Mouse (Mus musculus): ENCODE results near the gene Il27ra.

Gene Il27ra

GRCm38 (mm10) chr8:84065457-84066072 lies 23.2 kb upstream of the Il27ra start:
- no peak for DNase-seq

GRCm38 (mm10) chr8:84065037-84065436 lies 22.6 kb upstream of the Il27ra start, which contains the start of gene Gm10643:
Gene Gm10643, minus strand, starts transcription at chr8:84065137.
- no peak for DNase-seq

GRCm38 (mm10) chr8:84063861-84064610 lies 21.6 kb upstream of the Il27ra start:
- DNase-seq: peak; percentile 69 to 82

GRCm38 (mm10) chr8:84060245-84060644 lies 17.9 kb upstream of the Il27ra start:
- no peak for DNase-seq

GRCm38 (mm10) chr8:84059226-84059625 lies 16.8 kb upstream of the Il27ra start:
- DNase-seq: no peak

GRCm38 (mm10) chr8:84057827-84058226 lies 15.4 kb upstream of the Il27ra start:
- no peak for DNase-seq

GRCm38 (mm10) chr8:84053229-84053628 lies 10.8 kb upstream of the Il27ra start:
- no peak for DNase-seq

- no peak for DNase-seq
These were observed 10.4 kb upstream of the Il27ra start for GRCm38 (mm10) chr8:84052746-84053145.

GRCm38 (mm10) chr8:84048171-84048570 lies 5.8 kb upstream of the Il27ra start:
- no peak for DNase-seq

GRCm38 (mm10) chr8:84046505-84046904 lies 4.1 kb upstream of the Il27ra start:
- DNase-seq: no peak

- DNase-seq: no peak
These were observed 2.5 kb upstream of the Il27ra start, which contains the start of gene Rln3 for GRCm38 (mm10) chr8:84044900-84045299. Gene Rln3, minus strand, starts transcription at chr8:84045000.

- DNase-seq: no peak
These were observed 1.7 kb upstream of the Il27ra start for GRCm38 (mm10) chr8:84044103-84044502.

GRCm38 (mm10) chr8:84042948-84043342 lies 556 bp upstream of the Il27ra start:
- DNase-seq: no peak

GRCm38 (mm10) chr8:84039050-84039449 lies 3.3 kb downstream of the Il27ra start:
- peak; percentile 55 to 66 for DNase-seq

GRCm38 (mm10) chr8:84038015-84038414 lies 4.4 kb downstream of the Il27ra start:
- DNase-seq: no peak

- DNase-seq: no peak
These were observed 9.6 kb downstream of the Il27ra start for GRCm38 (mm10) chr8:84032777-84033176.

GRCm38 (mm10) chr8:84029272-84029671 lies 13.1 kb downstream of the Il27ra start:
- DNase-seq: no peak

- DNase-seq: no peak
These were observed 14.9 kb downstream of the Il27ra start for GRCm38 (mm10) chr8:84027449-84027848.

- peak; percentile 60 to 64 for DNase-seq
These were observed 16.5 kb downstream of the Il27ra start for GRCm38 (mm10) chr8:84025863-84026262.

- DNase-seq: no peak
These were observed 18.2 kb downstream of the Il27ra start for GRCm38 (mm10) chr8:84024171-84024570.

- no peak for DNase-seq
These were observed 18.8 kb downstream of the Il27ra start for GRCm38 (mm10) chr8:84023631-84024030.

GRCm38 (mm10) chr8:84023085-84023484 lies 19.3 kb downstream of the Il27ra start:
- DNase-seq: no peak

GRCm38 (mm10) chr8:84021569-84021968 lies 20.8 kb downstream of the Il27ra start:
- no peak for DNase-seq

GRCm38 (mm10) chr8:84021096-84021495 lies 21.3 kb downstream of the Il27ra start, which contains the start of gene Palm3:
Gene Palm3, plus strand, starts transcription at chr8:84021471.
- DNase-seq: no peak
